Mouse (Mus musculus): ENCODE measurements around the gene Clec2l. TPM values are rescaled to one million over a fixed set of nuclear protein-coding genes. Genes with fewer than 3 reads are reported as not detected.
A peak's percentile ranks its signal among the peaks of the same experiment; 100 is the strongest.
"Not testable (repeated sequence)": the region's sequence is repeated elsewhere in the genome, so short reads cannot be mapped to it uniquely, and the experiment has no call there.

The Clec2l gene
- 1 to 10 TPM; 4.8 to 4.9 TPM for total RNA-seq (2021)

DNA sequence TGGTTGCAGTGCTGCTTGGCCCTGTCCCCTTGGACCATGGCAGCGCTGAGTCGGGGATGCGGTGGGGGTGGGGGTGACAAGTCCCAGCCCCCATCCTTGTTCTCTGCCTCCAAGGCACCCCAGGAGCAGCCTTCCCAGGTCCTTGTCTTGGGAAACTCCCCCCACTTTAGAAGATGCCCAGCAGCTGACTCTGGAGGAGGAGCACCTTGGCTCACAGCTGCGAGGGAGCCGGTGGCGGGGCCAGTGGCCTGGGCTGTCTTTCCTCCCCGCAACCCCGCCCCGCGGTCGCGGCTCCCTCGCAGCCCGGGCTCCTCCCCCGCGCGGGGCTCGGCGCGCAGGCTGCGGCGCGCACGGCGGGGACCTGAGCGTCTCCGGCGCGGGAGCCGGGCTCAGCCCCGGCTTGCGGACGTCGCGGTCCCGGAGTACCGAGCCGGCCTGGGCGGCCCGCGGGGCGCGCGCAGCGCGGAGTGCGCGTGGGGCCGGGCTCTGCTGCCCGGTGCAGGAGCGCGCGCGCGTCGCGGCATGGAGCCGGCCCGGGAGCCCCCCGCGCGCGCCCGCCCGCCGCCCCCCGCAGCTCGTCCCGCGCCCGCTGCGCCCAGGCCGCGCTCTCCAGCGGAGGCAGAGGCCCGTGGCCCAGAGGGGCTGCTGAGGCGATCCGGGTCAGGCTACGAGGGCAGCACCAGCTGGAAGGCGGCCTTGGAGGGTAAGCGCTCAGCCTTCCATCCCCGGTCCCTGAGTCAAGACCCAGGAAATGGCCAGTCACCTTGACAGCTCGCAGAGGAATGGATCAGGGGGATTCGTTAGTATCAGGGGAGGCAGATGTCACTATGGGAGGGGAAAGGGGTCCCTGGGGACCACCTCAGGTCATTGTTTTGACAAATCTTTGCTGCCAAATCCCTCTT, at the start of gene Clec2l:
Clec2l (plus strand) TSS at position 356 of the 902 bp plus-strand sequence.
- DNase-seq = peak; percentile 47

GRCm38 (mm10) chr6:38622406-38622805, 40.5 kb upstream of the Clec2l start:
- no peak for DNase-seq

DNA sequence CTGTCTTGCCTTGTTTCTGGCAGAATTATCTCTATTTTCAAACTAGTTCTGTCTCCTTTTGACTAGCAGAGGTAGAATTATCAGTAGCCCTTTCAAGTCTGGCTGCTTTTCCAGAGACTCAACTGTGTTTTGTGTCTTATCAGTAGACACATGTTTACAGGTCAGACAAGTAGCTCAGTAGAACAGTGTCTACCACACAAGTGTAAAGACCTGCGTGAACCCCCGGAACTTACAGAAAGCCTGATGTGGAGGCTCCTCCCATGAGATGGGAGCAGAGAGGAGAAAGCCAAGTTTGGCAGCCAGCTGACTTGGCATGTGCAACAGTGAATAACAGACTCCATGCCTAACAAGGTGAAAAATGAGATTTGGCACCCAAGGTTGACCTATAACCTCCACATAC, 39.4 kb upstream of the Clec2l start:
- DNase-seq = no peak

DNA sequence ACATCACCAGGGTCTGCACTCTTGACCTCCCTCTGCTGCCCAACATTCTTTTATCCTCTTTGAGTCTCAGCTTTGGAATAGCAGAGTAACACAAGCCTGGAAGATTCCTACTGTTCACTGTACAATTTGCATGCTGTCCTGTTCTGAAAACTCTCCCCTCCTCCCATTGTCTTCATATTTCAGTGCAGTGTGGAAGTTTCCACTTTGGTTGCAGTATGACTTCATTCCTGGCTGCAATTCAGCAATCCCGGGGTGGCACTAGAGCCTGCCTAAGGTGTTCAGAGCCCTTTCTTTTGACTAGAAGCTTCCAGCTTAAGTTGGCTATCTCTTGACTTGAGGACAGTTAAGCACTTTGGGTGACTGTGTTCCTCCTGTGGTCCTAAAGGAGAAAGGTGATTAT, 38.4 kb upstream of the Clec2l start:
- DNase-seq = peak; percentile 52

DNA sequence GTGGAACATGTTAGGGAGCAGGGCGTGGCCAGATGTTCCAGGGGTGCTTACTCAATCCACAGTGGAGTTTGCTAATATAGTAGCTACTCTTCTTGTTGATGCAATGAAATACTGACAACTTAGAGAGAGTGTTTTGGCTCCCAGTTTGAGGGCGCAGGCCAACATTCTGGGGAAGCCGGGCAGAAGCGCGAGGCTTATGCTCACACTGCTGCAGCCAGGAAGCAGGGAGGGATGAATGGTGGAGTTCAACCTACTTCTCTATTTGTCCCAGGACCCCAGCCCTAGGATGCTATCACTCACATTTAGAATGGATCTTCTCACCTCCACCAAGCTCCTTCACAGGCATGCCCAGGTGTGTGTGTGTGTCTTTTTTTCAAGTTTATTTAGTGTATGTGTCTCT, 36.8 kb upstream of the Clec2l start:
- no peak for DNase-seq

GRCm38 (mm10) chr6:38627081-38627480, 35.8 kb upstream of the Clec2l start:
- DNase-seq = no peak

- peak; percentile 2 for DNase-seq
These were observed 35.4 kb upstream of the Clec2l start for GRCm38 (mm10) chr6:38627486-38627885.

GRCm38 (mm10) chr6:38629556-38629955, 33.3 kb upstream of the Clec2l start:
- DNase-seq = peak; percentile 3

DNA sequence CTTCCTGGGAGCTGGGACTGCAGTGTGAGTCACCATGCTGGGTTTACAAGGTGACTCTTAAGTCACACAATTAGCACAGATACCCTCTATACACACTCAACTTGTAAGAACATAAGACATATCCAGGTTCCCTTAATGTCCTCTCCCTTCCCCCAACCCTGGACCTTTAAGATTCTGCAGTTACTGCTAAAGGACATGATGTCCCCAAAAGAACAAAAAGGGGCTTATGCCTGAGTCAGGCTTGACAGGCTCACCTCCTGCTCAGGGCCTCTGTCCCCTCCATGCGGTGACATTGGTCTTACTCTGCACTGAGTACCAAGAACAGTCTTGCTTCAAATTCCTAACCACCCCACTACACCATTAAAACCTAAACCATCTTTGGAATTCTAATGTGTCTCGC, 30.0 kb upstream of the Clec2l start:
- DNase-seq = no peak

GRCm38 (mm10) chr6:38634461-38634860, 28.4 kb upstream of the Clec2l start:
- DNase-seq = no peak

- peak; percentile 64 for DNase-seq
These were observed 26.7 kb upstream of the Clec2l start for GRCm38 (mm10) chr6:38635941-38636851.

- peak; percentile 75 for DNase-seq
These were observed 25.8 kb upstream of the Clec2l start, which contains the start of gene Klrg2 for GRCm38 (mm10) chr6:38636852-38637618. Klrg2 (minus strand) TSS chr6:38637242.

DNA sequence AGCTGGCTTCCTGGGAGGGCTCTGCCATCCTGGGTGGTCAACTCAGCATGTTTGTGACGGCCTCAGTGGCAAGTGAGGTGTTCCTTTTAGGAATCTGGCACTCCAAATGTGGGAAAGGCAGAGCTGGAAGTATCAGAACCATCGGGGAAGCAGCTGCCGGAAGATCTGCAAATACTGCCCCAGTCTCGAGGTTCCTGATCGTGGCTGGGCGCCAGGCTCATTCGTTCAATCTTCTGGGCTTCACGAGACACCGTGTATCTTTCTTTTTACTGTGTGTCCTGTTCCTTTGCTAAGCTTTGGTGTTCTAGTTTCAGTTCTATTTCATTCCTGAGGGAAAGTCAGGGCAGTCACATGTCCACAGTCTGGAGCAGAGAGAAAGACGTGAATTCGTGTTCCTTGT, 22.5 kb upstream of the Clec2l start:
- no peak for DNase-seq

DNA sequence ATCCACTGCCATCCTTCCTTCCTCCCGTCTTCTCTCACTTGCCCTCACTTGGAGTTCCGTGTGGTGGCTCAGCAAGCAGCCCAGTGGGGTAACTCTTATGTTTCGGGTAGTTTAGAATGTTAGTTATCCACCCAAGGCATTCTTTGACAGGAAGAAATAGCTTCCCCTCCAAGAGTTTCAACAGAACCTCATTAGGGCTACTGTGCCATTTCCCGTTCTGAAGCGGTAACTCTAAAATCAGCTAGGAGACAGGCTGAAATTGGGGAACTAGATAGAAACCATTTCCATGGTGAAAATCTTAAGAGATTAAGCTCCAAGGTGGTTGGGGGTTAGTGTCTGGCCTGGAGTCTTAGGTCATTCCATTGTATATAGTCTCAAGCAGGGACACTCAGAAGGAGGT, 21.6 kb upstream of the Clec2l start:
- DNase-seq = no peak

GRCm38 (mm10) chr6:38641645-38642044, 21.2 kb upstream of the Clec2l start:
- DNase-seq = no peak

DNA sequence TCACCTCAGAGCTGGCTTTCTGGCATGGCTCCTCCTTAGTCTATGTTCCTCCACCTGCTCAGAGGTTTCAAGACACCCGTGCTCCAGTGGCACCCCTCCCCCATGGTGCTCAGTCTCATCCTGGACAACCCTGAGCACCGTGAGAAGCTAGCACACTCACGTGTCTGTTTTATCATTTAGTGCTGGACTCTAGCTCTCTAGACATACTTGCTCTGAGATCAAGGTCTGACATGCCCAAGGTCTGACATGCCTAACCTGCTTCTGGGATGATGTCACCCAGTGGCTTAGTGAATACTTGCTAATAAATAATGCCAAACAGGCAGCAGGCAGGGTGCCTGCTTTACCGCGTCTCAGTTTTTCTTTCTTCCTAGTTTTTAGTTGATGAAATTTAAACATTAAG, 20.3 kb upstream of the Clec2l start:
- DNase-seq = no peak

GRCm38 (mm10) chr6:38643039-38643438, 19.8 kb upstream of the Clec2l start:
- no peak for DNase-seq

- peak; percentile 23 for DNase-seq
These were observed 13.3 kb upstream of the Clec2l start for GRCm38 (mm10) chr6:38649545-38649944.

DNA sequence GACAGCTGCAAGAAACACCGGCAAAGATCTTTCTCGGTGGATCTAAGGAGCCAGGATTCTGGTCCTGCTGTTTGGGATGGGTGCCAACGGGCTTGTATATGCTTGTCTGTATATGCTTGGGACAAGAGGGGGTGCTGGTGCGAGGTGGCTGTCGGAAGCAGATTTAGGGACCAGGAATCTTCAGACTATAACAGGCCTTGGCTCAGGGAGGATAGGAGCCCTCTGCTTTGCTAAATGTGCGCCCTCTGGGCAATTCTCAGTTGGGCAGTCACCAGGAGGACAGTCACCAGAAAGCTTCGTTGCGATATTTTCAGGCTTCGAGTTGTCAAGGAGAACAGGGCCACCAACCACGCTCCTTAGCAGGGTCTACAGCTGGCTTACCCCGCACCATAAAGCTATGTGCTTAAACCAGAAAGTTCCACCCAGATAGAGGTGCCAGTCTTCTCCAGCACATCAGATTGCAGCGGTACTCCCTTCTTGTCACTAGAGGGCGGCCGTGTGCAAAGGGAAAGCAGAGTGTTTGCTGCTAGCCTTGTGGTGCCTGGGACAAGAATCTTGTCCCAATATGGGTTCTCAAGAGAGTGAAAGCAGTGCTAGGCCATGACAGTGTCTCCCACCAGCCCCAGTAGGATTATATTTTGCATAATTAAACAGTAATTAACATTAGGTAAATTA, 12.5 kb upstream of the Clec2l start:
- peak; percentile 80 for DNase-seq

- DNase-seq = no peak
These were observed 1.2 kb upstream of the Clec2l start for GRCm38 (mm10) chr6:38661626-38662025.

- no peak for DNase-seq
These were observed 6.7 kb downstream of the Clec2l start for GRCm38 (mm10) chr6:38669580-38669979.

GRCm38 (mm10) chr6:38670488-38670887, 7.6 kb downstream of the Clec2l start:
- not testable (repeated sequence) for DNase-seq
